Mouse (Mus musculus) cerebellum, postnatal 4 days (tissue): ENCODE data around the gene Tnik.

ENCODE experiments used
- DNase-seq, 2 experiments: peaks; one replicate each; pipeline ENCODE4 v3.0.0; 2022; ENCODE audit warnings: low spot score in 2 of 2, mixed read lengths in 1 of 2

Tnik gene

DNA sequence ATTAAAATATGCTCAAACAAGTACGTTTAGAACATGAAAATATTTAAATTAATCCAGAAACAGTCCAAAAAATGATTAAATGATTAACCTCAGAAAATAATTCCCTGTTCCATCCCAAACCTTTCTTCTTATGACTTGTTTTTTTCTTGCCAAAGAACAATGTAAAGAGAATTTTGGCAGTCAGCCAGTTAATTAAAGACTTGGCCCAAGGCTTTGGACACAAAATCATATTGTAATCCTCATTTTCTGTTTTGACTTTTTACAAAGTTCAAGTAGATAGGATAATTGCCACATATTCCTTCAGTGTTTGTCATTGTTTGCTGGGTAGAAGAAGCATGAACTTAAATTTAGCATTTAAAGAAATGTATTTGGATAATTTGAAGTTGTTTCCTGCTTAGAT, 353.4 kb downstream of the Tnik start:
- DNase-seq: no peak

DNA sequence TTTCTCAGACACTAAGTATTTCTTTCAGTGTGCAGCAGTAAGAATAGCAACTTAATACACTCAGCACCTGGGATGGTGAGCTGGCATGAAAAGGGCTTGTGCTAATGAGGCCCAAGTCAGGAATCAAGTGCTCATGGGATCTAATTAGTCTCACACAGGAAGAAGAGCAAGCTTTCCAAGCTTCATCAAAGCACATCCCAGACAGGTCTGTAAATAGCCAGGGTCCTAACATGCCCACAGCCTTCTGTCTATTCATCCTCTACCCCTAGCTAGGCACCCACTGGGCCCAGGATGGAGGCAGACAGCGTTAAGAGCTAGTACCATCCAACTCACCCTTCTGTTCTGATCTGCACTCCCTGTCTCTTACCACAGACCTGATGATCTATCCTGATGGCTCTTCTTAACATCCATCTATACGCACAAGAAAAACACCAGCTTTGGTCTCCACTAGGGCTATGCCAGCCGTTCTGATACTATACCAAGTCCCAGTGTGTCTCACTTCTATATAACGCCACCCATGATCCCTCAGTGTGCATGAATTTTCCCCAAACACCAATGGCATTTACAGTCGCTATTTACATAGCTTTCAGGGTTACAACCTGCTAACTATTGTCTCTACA, 354.1 kb downstream of the Tnik start:
- DNase-seq: no peak

DNA sequence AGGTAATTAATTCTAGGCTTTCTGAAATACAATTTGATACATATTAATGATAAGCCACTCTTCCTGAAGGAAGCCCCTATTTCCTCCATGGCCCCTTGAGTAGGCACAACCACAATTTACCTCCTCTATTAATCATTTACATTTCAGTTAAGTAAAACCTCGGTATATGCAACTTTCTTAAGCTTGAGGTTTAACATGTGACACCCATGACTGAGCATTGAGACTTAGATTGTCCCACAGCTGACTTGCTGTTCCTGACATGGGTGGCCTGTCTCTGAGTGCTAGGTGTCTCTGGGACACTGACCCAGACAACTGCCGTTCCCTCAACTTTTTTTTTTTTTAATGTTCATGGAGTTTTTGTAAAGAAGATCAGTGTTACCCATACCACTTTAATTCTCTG, 358.8 kb downstream of the Tnik start:
- DNase-seq: no peak

DNA sequence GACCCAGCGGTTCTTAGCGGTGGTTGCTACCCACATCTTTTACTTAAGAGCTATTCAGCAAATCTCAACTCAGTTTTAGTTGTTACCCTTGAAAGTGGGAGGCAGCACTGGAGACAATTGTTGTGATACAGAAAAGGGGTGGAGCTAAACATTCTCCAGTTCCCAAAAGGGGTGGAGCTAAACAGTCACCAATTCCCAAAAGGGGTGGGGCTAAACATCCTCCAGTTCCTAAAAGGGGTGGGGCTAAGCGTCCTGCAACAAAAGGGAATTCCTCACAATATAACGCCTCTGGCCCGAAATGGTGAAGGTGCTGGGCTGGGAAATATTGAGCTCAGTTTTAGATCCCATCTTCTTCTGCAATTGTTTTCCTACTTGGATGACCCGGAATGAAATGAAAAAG, 363.8 kb downstream of the Tnik start:
- no peak for DNase-seq

DNA sequence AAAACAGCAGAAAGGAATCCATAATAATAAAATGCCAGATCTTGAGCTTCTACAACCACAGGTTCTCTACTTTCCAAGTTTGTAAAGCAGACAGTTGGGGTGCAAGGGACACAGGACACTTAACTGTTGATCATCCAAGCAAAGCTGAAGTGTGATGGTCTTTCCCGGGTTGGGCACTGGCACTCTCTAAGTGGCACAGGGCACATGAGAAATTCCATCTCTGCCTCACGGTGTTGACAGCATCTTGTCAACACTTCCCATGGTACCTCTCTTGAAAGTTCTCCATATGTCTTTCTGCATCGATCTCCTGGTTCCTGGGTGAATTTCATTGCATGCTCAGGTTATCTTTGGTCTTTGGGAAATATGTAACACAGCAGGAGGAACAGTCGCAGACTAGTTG, 373.8 kb downstream of the Tnik start:
- DNase-seq: no peak

DNA sequence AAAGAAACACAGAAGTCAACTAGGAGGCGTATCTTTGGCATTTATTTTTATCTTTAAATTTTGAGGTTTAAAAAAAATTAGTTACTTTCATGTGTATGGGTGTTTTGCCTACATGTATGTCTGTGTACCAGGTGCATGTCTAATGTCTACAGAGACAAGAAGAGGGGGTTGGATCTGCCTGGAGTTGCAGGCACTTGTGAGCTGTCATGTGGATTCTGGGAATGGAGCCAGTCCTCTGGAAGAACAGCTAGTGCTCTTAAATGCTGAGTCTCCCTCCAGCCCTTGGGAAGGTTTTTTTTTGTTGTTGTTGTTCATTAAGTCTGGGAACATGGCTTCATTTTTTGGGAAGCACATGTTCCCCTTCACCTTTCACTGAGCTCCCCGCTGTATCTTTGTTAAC, 375.9 kb downstream of the Tnik start:
- no peak for DNase-seq

DNA sequence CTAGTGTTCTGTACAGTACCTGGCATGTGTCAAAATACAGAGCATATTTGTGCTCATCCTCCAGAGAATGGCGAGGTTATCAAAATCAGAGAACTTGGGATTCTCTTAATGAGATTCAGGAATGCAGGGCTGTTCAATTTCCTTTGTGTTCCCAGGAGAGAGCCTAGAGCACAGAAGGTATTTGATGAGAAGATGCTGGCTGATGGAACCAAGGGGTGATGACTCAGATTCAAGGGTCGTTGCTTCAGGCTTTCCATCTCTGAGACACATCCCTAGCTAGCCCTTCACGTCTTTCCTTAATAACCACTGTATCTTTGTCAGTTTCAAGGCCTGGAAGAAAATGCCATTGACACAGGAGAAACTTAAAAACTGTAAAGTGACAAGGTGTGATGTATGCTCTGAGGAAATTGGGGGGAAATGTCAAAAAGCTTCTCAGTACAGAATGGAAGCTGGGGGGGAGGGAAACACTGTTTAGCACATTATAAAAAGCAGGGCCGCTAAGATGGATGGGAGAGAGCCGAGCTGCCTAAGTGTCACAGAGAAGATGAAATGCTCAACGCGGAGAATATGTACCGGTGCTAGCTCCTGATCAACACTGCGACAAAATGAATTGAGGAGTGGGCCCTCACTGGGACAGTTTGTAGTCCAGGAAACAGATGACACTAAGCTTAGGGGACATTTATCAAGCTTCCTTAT, 380.4 kb downstream of the Tnik start:
- DNase-seq: no peak

DNA sequence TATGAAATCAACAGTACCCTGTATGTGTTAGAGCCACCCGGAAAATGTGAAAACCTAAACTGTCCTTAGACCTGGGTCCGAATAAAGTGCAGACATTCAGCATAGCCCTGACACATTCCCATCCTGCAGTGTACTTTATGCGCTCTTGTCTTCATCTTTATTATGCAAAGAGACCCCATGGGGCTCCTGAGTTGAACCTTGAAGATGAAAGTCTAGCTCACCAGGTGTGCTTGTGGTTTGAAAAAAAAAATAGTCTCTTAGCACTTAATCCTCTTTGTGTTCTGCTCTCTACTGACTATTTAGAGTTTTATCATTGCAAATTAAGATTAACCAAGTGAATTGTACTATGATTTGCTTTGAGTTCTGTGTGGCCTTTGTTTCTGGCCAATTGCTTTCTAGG, 389.6 kb downstream of the Tnik start:
- no peak for DNase-seq

DNA sequence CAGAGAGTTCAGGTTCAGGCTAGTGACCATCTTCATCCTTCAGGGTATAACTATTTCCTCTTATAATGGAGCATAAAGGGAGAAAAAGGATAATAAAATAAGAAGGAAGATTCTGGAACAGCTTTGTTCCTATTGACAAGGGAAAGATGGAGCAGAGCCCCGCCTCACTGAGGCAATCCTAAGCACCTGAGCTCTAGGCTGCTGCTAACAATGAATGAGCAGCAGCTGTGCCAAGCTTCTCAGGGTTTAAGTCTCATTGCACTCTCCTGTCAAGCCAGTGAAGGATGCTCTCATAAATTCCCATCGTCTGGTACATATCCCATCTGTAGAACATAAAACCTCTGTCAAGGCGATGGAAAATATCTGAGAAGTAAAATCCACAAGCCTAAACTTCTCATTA, 390.0 kb downstream of the Tnik start:
- DNase-seq: no peak

DNA sequence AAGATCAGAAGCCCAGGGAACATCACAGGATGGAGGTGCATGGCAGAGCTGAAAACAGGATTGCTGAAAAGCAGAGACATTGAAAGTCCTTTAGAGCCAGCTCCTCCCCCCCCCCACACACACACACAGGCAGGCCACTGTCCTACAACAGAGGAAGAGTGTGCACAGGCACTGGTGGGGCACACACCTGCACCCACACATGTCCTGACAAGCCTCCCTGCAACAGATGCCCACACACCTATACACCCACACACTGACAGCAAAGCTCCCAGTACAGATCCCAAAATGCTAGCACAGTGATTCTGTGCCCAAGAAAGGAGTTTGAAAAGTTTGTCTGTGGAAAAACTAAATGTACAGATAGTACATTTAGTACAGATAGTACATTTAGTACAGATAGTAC, 391.7 kb downstream of the Tnik start:
- no peak for DNase-seq

DNA sequence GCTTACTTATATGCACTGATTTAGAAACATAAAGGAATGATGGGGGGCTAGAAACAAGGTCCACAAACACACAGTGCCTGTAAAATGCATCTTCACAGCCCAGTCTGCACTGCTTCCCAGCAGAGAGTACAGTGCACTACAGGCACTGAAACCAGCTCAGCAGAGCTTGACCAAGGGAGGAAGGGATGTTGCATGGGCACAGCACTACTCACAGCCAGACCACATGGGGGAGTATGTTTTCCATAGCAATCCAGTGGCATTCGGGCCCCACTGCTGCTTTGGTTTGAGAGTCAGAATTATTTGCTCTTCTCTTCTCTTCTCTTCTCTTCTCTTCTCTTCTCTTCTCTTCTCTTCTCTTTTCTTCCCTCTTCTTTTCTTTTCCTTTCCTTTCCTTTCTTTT, 395.3 kb downstream of the Tnik start:
- no peak for DNase-seq

DNA sequence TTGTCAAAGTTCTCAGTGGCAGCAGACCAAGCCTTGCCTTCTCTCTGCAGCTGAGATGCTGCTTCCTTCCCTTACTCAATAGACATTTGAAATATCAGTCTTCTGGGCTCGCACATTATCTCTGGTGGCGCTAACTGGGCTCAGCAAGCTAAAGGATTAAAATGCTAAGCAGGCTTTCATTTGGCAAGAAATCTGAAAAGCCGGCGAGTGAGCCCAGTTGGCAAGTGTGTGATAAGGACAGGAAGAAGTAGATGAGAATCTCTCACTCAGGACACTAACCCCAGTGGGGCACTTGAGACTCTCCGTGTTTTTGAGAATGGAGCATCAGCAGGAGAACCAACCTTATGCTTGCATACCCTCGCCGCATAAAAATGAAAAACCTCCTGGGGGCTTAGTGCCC, 417.8 kb downstream of the Tnik start:
- DNase-seq: no peak

DNA sequence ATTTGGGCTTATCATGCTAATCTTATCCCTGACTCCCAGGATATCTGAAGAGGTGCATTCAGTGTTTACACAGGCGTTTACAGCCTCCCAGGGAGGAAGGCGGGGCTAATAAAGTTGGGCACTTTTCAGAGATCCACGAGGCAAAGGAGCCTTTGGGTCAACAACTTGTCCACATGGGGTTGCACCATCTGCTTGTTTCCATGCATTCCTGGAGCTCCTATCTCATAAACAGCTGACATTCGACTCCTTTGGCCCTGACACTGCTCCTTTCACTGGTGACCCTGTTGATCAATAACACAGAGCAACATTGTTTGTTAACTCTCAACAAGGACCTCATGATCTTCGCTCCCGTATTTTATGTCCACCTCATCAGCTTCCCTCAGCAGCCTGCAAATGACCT, 418.9 kb downstream of the Tnik start:
- DNase-seq: no peak

DNA sequence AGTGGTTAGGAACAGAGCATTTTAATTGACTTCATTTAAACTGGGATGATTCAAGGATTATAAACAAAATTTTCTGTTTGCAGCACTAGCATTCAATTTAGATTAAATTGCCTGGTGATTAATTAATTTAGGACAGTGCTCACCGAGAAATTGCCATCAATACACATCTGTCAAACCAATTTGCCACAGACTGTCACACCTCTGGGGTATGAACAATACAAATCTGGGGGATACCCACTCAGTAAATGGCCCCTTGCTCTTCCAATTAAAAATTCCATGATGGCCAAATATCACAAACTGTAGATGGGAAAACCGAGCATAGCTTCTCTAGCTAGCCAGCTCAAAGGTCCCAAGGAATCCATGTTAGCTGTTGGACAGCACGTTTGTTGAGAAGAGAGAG, 419.4 kb downstream of the Tnik start:
- DNase-seq: no peak

DNA sequence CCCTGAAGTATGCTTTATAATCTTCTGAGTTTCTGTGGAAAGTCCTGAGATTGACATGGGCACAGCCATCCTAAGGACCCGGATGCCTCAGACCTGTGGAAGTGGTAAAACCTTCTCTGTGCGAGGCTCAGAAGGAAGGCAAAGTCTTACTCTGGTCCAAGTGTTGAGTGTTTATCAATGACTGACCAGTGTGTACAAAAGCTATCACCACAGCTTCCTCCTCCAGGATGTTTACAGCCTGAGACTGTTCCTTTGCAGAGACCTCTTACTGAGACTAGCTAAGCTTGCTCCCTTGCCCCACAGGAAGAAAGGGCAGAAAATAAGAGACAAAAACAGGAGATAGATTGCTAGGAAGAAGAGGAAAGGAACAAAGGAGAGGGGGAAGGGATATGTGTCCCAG, 422.5 kb downstream of the Tnik start:
- no peak for DNase-seq

DNA sequence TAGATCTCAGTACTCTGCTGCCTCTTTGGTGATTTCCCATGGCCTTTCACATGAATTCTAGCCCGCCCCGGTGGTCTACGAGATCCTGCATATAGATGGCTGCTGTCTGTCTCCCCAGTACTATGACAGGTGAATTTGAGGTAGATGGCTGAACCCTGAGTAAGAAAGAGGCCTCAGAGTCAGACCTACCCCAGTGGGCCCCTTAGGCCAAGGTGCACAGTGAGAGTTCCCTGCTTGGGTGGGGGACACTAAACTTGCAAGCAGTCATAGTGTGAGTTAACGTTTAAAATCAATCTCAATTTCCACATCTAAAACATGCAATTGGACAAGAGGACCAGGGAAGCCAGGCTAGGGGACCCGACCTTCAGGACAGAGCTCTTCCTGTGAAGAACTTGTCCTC, 431.8 kb downstream of the Tnik start:
- no peak for DNase-seq

DNA sequence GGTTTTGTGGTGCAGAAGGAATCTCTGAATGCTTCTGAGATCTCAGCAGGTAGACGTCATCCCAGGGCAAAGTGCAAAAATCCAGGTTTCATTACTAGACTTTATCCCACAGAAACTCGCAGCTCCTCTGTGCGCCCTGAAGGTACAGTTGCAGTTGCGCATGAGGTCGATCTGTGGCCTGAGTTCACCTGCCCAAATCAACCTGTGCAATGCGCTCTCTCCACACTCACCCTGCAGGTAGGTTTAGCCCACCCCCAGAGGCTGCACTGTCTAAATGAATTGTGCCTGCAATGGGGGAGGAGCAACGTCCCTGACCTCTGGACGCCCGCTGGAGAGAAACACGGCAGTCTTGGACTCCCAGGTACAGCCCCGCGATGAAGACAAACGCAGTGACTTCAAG, 432.6 kb downstream of the Tnik start:
- no peak for DNase-seq

DNA sequence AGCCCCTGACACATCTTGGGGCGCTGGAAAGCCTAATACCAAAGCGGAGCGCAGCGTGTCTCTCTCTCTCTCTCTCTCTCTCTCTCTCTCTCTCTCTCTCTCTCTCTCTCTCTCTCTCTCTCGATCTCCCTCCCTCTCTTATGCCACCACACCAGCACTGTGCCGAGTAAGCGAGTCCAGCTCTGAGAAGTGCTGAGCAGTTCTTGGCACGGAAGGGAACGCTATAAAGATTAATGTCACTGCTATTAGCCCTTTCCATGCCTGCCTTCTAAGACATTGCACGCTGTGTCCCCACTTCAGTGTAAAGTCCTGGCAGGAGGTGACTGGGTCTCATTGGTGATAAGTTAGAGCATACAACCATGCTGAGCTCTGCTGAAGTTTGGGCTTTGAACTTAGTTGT, 433.1 kb downstream of the Tnik start:
- no peak for DNase-seq

DNA sequence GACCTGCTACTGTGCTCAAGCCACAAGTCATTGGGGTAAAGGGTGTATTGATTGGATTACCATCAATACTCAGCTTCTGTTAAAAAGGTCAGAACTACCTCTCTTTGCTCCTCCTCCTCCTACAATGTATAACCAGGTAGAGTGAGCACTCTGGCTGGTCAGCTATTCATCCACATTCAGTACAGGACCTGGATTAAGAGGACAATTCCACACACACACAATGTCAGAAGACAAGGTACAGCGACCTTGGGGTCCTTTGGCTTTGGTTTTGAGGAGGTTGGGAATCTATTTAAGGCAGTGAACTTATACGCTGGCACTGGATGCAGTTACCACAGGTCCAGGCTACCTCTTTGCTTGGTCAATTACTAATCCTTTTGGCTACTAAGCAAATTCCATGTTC, 434.8 kb downstream of the Tnik start, which contains the start of gene Slc2a2:
Gene Slc2a2, plus strand, starts transcription at position 107 of the 400 bp plus-strand sequence.
- no peak for DNase-seq

DNA sequence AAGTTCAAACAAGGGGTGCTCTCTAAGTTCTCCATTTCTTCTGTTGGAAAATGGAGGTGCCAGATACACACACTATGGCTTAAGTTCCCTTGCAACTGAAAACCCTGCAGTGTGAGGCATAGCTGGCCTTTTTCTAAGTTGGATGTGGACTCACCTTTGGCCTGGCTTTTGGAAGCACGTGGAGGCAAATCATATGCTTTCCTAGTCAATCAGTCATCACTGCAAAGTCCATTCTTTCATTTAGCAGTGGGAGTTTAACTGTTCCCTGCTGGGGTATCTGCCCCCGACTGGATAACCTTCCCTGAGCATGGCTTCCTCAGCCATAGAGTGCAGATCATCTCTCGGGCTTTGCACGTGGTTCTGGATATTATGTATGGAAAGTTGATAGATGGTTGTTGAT, 436.6 kb downstream of the Tnik start:
- DNase-seq: no peak

DNA sequence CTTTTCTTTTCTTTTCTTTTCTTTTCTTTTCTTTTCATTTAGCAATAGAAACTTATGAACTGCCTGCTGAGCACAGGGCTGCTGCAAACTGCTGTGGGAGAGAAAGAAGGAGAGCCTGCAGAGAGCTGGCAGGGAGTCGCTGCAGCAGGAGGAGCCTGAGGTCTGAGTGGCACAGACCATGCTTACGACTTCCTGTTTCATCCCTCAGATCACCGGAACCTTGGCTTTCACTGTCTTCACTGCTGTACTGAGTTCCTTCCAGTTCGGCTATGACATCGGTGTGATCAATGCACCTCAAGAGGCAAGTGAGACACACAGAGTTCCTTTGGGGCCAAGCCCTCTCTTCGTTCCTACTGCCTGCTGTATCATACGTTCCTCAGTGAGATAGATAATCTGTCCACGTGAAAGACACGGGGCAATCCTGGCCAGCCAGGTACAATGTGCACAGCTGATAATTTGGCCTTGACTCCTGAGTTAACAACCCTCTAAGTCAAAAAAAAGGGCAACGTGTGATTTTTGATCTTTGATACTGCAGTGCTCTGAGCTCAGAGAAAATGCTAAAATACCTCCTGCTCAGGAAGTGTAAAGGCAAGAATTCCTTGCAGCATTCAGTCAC, 442.6 kb downstream of the Tnik start:
- DNase-seq: no peak

DNA sequence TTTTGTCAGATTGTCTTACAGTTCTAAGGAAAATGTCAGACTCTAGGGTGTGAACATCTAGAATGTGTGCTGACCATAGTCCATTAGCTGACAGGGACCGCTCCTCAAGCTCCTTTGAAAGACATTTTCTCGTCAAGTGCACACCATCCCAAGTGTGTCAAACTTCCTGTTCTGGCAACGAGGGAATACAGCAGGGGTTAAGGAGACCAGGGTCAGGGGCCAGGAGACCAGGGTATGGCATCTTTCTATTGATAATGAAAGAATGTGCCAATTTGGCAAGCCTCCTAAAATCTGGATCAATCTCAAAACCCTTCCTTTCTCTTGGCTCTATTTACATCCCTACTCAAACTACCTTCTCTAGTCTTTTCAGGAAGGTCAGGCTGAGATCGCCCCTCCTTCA, 443.7 kb downstream of the Tnik start:
- no peak for DNase-seq

DNA sequence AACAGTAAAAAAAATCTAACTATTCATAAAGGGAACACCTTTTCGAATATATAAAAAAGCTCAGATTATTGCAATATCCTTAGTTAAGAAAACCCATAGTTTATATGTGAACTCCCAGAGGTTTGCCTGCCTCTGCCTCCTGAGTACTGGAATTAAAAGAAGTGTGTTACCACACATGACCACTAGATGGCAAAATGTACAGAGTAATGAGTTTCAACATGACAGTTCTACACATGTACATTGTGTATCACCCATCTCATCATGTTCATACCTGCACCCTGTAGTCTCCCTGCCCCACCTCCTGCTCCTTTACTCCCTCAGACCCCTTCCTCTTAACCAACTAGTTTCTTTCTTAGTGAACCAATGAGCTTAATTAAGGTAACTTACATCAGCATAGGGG, 446.7 kb downstream of the Tnik start:
- no peak for DNase-seq
